Mouse (Mus musculus) lung, adult 18-20 months (tissue): Measurements from ENCODE around the gene Sgsm2.
A peak's percentile ranks its signal among the peaks of the same experiment; 100 is the strongest.

Source experiments
- DNase-seq, 2 experiments: peaks; one replicate each; pipeline ENCODE4 v3.0.0; 2022; ENCODE audit warnings: mixed read lengths in 2 of 2

Sgsm2 gene

DNA sequence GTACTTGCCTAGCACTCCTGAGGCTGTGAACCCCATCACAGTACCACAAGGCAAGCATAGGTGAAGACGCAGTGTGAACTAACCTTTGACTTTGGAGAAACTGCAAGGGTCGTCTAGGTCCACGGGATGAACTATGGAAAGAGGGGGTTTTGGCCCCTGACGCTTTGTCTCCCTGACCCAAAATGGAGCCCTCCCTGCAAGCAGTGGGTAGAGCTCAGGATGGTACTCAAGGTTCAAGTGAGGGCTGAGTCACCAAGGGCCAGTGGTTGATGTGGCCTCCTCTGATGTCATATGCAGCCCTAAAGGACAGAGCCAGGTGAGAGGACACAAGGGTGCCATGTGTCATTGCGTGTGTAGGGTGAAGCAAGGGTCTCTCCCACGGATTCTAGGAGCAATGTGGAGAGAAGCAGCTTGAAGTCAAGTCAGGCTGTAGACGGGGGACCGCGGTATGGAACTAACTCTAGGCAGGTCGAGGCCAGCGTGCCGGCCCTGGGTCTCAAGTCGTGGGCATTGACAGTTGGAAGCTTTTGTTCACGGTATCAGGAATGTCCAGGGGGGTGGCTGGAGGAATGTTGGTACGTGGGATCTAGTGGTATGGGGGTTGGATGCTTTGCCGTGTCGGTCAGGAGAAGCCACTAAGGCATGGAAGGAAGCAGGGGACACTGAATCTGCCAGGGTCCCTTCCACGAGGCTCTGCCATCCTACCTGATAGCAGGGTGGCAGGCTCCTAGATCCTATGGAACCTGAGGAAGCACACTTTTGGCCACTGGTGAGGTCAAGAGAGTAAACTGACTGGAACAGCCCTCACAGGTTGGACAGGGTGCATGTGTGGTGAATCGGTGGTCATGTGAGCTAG lies 56.8 kb downstream of the Sgsm2 start:
- no peak for DNase-seq

- peak; percentile 79 to 83 for DNase-seq
Observed at GRCm38 (mm10) chr11:74838971-74839370, 57.9 kb downstream of the Sgsm2 start.

DNA sequence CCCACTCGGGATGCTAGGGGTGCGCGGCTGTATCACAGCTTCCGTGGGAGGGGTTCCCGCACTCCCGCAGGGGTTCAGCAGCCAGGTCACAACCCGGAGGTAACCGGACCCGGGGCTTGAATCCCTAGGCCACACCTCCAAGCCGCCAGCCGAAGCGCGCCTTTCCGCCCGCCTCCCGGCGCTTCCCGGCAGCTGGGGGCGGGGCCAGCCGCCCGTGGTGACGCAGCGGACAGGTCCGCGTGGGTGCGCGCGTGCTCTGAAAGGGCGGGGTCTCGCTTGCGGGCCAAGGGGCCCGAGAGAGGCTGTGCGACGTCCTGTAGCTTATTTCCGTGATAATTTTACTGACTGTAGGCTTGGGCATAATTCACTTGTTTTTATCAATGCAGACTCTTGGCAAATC lies 58.4 kb downstream of the Sgsm2 start:
- peak; percentile 95 to 97 for DNase-seq

GRCm38 (mm10) chr11:74837694-74838431 lies 59.0 kb downstream of the Sgsm2 start:
- DNase-seq, result peak; percentile 97 to 98

- DNase-seq, result peak in 1 of 2 experiments; percentile 53
Observed at GRCm38 (mm10) chr11:74837056-74837693, 59.7 kb downstream of the Sgsm2 start.

GRCm38 (mm10) chr11:74836225-74837055 lies 60.4 kb downstream of the Sgsm2 start:
- DNase-seq, result no peak

- DNase-seq, result no peak
Observed at GRCm38 (mm10) chr11:74835593-74836224, 61.2 kb downstream of the Sgsm2 start.

DNA sequence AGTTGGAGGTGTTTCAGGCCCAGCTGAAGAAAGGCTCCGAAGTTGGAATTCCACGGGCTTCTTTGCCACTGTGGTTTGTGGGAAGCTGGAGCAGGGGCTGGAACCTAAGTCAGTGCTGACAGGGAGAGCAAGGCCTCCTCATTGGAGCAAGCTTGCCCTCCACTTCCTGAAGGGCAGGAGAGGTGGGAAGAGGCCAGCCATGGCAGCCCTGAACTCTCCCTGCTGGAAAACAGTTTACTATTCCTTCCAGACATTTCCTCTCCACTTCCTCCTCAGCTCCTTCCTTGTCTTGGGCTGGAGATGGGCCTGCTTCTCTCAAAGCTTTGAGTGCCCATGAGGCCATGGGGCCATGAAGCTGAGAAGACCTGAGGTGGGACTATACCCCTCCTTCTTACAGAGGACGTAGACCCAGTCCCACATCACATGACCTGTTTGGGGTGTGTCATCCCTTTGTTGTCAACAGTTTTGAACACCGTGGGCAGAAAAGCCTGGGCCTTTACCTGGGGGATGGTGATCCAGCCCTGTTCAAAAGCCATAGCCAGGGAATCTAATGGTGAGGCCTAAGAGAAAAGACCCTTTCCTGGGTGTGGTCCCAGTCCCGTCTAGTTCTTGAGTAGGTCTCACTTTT lies 62.1 kb downstream of the Sgsm2 start:
- DNase-seq, result no peak

DNA sequence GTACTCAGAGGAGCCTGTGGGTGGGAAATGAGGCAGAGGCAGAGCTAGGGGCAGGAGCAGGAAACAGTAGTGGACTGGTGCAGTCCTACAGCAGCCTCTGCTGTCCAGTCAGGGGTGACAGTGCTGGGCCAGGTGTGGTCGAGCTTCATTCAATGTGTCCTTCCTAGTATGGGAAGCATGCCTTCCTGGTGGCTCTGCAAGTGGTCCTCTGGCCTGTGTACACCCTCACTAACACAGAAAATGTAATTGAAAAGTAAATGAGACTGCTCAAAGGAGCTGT lies 62.6 kb downstream of the Sgsm2 start:
- no peak for DNase-seq

GRCm38 (mm10) chr11:74833536-74834358 lies 63.1 kb downstream of the Sgsm2 start:
- DNase-seq, result no peak

DNA sequence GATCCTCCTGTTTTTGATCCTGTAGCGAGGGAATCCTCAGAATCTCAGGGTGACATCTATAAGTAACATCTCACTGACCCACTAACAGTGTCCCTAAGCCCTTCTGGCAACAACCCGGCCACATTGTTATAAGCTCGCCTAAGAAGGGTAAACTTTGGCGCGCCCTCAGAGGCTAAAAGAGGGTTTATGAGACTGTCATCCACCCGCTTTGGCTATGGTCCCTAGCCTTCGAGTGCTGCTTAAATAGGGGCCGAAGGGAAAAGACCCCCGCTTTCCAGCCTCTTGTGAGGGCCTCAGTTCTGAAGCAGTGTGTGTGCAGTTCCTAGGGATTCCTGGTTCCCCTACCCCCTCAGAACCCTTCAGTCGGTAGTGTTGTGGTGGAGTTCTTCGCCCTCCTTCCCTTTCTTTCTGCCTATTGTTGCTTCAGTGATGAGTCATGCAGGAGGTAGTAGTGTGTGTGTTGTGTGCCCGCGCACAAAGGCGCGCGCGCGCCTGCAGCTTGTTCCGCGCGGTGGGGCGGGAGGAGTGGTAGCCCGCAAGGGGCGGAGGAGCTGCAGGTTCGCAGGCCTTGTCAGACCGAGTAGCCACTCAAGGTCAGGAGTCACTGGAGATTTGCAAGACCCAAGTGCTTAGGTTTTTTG lies 64.2 kb downstream of the Sgsm2 start:
- peak; percentile 75 to 84 for DNase-seq

DNA sequence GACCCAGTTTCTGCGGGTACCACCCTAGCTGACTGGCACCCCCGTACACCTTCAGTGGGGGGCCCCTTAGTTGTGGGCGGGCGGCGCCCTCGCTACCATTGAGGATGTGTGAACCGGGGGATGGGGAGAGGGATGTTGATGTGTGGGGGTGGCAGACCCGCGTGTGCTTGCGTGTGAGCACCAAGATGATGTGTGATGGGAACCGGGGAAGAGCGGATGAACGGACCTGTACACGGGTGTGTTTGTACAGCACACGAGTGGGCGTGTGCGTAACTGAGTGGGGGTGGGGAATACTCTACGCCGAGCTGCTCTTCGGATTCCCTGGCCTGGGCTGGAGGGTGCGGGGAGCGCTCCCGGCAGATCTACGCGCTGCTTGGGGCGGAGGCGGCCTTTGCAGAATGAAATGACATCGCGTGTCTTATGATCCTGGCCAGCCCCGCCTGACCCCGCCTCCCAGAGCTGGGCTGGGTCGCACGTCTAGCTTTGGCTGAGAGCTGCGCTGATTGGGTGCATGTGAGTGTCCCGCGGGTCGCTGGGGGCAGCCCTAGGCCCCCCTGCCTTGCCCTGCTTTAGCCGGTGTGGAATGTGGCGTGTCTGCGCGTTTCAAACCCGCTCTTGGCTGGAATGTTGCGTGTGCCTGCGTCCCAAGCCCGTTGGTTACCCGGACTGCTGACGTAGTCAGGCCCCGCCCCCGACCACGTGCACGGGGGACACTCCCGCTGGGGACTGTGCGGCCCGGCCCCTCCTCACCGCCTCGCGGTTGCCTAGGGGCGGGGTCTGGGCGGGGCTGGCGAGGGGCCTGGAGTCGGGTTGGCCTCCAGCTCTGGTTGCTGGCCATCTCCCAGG lies 65.0 kb downstream of the Sgsm2 start:
- peak; percentile 99 to 100 for DNase-seq

GRCm38 (mm10) chr11:74831191-74831605 lies 65.7 kb downstream of the Sgsm2 start:
- peak; percentile 50 to 54 for DNase-seq

DNA sequence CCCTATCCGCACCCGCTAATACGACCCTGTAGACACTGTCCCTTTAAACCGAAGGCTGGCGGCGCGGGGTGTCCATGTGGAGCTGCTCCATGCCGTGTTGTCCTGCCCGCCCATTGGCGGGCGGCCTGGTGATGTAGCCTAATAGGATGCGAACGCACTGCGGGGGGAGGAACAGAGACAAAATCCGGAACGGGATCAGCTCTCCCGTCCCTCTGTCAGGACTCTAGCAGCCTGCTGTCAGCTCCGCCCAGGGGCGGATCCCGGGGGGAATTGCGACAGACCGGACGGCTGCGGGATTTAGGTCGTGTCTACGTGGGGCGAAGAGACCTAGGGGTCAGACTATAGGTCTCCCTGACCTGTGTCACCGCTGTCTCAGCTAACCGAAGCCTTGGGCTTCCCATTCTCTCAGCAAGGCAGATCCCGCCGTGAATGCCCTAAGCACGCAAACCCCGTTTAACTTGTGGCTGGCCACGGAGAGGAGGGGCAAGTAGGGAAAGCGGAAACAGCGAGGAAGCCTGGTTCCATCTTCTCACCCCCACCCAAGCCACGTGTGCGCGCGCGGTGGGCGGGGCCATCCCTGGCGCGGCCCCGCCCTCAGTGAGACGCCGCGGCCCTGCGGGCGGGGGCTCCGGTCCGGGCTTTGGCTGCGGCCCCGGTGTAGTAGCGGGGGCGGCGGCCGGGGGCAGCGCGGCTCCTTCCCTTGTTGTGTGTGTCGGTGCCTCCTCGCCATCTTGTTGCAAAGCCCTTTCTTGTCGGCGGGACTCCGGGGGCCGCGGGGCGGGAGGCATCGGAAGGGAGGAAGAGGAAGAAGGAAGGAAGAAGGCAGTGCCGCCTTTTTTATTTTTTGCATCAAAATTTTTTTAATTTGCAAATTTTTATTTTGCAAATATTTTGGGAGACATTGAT lies 66.4 kb downstream of the Sgsm2 start, which contains the start of gene Mnt:
Gene Mnt (plus strand): TSS at position 665 of the 906 bp plus-strand sequence.
- DNase-seq, result peak; percentile 100

DNA sequence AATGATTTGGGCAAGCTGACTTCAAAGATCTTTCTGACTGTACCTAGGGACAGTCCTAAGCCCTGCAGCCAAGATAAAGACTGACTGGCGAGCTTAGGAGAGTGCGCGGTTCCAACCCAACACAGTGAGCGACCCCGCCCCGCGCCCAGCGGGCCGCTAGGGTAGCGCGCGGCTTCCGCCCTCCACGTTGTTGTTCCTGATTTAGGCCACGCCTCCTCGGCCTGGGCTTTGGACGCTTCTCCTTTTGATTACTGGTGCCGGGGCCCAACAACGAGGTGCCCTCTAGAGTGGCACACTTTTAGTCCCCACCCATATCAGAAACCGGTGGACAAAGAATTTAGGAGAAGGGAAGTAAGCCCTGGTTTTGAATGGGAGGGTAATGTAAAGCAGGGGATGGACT lies 67.0 kb downstream of the Sgsm2 start:
- DNase-seq, result peak; percentile 88 to 91

DNA sequence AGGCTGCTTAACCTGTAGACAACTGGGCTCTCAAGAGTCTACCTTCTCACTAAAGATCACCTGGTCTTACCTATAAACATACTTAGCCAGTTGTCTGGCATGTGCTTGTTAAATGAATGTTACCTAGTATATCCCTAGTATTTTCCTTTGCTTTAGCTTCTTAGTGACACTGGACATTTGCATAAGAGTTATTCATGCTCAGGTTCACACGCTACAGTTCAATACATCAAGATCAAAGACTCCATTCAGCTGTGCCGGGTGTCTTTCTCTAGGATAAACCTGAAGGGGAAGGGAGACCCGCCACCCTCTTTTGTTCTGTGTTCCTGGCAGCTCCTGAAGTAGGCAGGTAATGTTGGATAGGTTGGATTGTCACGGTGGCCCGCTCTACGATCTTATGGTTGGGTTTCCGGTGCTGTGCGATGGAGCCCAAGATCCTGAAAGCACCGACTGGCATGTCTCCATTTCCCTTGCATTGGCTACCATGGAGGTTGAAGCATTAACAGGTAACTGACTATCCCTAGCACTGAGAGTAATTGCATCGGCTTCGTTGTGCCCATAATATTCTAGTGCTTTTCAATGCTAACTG lies 67.8 kb downstream of the Sgsm2 start:
- DNase-seq, result no peak

DNA sequence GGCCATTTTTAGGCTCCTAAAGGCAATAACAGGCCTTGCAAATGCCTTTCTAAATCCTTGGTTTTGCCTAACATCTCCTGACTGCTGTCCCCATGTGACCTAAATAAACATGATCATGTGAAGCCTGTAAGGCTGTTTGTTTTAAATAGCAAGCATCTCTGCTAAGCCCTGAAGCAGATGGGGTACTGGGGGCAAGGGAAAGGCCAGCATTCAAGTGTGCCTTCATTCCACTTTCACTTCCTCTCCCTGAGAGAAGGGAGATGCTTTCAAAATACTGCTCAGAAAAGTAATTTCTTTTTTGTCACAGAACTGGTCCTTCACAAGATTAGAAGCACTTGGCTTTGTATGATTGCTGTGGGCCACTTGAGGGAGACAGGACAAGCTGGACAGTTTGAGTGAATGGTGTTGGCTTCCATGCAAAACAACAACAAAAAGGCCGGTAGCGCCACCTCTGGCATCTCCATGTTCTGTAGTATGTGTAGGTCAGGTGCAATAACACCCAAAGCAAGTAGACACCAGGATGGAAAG lies 68.4 kb downstream of the Sgsm2 start:
- no peak for DNase-seq
